Mouse (Mus musculus) frontal cortex, postnatal 14 days (tissue): ENCODE measurements around the gene Ndufs8.

Experiments used
- DNase-seq, 2 experiments: peaks; one replicate each; pipeline ENCODE4 v3.0.0; 2022; ENCODE audit warnings: low spot score in 2 of 2

Gene Ndufs8

GRCm38 (mm10) chr19:3931716-3932115, 19.1 kb upstream of the Ndufs8 start:
- no peak for DNase-seq

- no peak for DNase-seq
Measured at GRCm38 (mm10) chr19:3930262-3931057, 17.9 kb upstream of the Ndufs8 start.

GRCm38 (mm10) chr19:3929211-3929941, 16.8 kb upstream of the Ndufs8 start, which contains the start of gene Aldh3b1:
TSS of gene Aldh3b1 (minus strand) at chr19:3929808.
- DNase-seq = peak; percentile 47 to 61

DNA sequence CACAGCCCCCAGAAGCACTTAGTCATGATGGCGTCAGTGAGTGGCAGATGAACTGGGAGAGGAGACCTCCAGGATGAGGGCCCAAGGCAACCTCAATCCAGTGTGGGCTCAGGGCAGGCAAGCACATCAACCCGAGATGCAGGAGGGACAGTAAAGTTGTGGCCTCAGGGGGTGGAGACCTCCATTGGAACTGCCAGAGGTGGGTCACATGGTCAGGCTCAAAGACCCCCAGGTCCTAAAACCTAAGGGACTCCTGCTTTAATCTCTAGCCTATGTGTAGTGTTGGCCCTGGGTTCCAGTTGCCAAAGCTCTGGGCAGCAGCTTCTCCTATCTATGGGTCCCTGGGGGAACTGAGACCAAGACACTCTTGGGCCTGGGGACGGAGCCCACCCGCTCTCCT, 16.2 kb upstream of the Ndufs8 start:
- no peak for DNase-seq

- DNase-seq = no peak
Measured at GRCm38 (mm10) chr19:3927989-3928388, 15.4 kb upstream of the Ndufs8 start.

- DNase-seq = no peak
Measured at GRCm38 (mm10) chr19:3926685-3927084, 14.1 kb upstream of the Ndufs8 start.

- DNase-seq = no peak
Measured at GRCm38 (mm10) chr19:3926279-3926678, 13.7 kb upstream of the Ndufs8 start.

GRCm38 (mm10) chr19:3925859-3926258, 13.3 kb upstream of the Ndufs8 start:
- no peak for DNase-seq

DNA sequence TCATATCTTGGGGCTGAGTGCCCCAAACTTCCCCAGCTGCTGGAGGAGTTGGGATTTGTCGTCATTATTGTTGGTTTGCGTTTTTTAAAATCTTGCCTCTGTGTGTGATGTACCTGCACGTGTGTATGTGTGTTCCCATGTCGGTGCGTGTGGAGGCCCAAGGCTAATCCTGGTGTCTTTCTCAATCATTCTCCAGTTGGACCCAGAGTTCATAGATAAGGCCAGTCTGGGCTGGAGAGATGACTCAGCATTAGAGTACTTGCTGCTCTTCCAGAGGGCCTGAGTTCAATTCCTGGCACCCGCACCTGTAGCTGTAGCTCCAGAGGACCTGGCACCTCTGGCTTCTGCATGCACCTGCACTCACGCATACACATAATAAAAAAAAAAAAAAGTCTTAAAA, 12.3 kb upstream of the Ndufs8 start:
- no peak for DNase-seq

- no peak for DNase-seq
Measured at GRCm38 (mm10) chr19:3924190-3924589, 11.6 kb upstream of the Ndufs8 start.

DNA sequence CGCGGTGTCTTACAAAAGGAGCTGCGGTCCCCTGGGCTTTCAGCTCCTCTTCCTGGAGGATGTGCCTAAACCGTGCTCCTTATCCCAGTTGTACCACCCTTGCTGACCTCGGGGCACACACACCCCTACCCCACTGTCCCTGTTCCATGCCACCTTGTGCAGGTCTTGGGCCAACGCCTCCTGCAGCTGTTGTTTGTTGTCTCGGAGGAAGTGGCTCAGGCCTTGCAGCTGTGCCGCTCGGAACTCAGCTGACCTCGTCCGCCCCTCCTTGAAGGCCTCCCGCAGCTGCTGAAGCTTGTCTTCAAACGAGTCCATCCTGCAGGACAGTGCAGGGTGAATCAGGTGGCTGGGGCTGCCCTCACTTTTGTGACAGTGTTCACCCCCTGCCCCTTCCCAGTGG, 11.0 kb upstream of the Ndufs8 start:
- DNase-seq = no peak

DNA sequence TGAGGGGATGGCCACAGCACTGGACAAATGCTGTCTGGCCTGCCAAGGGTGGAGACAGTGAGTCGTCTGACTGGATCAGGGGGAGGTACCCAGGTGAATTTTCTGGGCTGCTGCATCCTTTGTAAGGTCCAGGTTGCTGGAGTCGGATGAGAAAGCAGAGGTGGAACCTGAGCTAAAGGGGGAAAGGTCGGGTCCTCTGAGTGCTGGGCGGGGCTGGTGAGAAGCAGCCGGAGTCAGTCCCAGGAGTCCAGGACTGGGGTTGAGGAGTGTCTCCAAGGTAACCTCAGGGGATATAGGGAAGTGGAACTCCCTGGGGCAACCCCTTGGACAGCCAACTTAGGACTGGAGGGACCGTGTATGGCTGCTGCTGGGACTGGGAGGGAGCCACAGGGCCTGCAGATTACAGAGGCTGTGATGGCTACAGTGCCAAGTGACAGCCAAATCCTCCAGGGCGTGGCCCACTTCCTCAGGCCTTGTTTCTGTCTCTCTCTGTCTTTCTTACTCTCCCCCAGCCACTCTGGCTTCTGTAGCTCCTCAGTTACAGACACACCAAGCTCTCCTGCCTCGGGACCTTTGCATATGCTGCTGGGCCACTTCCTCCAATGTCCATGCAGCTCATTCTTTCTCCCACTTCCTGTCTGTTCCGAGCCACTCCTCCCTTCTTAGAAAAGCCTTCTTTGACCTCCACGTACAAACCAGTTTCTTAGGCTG, 10.2 kb upstream of the Ndufs8 start:
- DNase-seq = no peak

- no peak for DNase-seq
Measured at GRCm38 (mm10) chr19:3919928-3920327, 7.4 kb upstream of the Ndufs8 start.

GRCm38 (mm10) chr19:3916727-3917126, 4.2 kb upstream of the Ndufs8 start:
- DNase-seq = no peak

- DNase-seq = no peak
Measured at GRCm38 (mm10) chr19:3914535-3914934, 2.0 kb upstream of the Ndufs8 start.

GRCm38 (mm10) chr19:3913692-3914091, 1.1 kb upstream of the Ndufs8 start:
- DNase-seq = no peak

- no peak for DNase-seq
Measured at GRCm38 (mm10) chr19:3910206-3910605, 2.4 kb downstream of the Ndufs8 start.

- DNase-seq = no peak
Measured at GRCm38 (mm10) chr19:3907876-3908660, 4.5 kb downstream of the Ndufs8 start.

- DNase-seq = peak in 1 of 2 experiments; percentile 55
Measured at GRCm38 (mm10) chr19:3906795-3907786, 5.5 kb downstream of the Ndufs8 start, which contains the start of gene Tcirg1. TSS of gene Tcirg1 (minus strand) at chr19:3907133.

DNA sequence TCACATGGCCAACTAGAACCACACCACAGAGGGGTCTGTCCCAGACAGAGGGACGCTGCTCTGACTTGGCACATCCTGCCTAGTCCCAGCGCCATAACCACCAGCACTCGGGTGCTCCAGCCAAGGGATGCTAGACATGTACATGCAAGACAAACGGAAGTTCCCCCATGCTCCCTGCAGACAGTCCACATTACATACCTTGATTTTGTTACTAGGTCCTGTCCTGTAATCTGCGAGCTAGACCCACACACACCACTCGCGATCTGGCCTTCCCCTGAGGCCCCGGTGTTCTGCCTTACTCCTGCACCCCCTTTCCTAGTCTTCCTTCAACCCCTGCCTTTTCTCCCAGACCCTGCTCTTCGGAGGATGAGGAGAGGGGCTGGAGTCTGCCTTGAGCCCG, 6.2 kb downstream of the Ndufs8 start:
- DNase-seq = no peak
